Mouse (Mus musculus): ENCODE data around the gene Efcab2. TPM values are rescaled to one million over a fixed set of nuclear protein-coding genes. Genes with fewer than 3 reads are reported as not detected.

Gene Efcab2
- polyA plus RNA-seq, 1 experiment from 2014 or later = 5.5 TPM

DNA sequence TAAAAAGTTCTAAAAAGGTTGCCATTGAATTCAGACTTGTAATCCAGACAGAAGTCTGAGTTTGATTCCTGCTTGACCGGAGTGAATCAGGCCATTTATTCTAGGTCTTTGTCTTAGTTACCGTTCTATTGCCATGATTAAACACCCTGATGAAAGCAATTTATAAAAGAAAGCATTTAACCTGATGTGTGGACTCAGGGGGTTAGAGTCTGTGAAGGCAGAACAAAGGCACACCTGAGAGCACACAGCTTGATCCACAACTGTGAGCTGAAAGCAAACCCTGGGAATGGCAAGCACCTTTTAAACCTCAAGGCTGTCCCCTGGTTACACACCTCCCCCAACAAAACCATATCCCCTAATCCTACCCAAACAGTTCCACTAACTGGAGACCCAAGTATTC lies 90.3 kb downstream of the Efcab2 start:
- 88% methylated on average over 2 of the region's 2 CpGs for WGBS
- DNase-seq (ENCODE audit: low spot score) = no peak
- H3K4me1 ChIP-seq = no peaks in the 10 kb centered on the region
- H3K9me3 ChIP-seq = no peaks in the 10 kb centered on the region
- H3K27me3 ChIP-seq (replicated peaks; ENCODE audit: low read depth, poor library complexity, severe bottlenecking) = no peaks in the 10 kb centered on the region
- H3K4me3 ChIP-seq = no peak overlapping the region
- no peak overlapping the region for H3K27ac ChIP-seq (replicated peaks)
- H3K36me3 ChIP-seq (replicated peaks) = no peaks in the 10 kb centered on the region

DNA sequence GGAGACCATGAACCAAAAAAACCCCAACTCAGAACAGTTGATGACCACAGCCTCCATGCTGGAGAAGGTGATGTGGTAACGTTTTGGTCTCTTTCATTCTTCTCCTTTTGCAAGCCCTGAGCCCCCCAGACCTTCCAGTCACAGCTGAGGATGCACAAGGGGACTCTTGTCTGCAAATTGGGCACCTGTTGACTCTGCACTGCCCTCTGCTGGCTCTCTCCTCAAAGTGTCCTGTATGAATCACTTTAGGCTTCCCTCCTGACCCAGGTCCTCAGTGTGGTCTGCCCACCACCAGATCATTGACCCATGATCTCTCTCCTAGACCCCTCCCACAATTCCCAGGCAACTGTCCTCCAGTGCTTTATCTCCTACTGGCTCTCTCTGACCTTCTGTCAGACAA lies 91.0 kb downstream of the Efcab2 start:
- Histone ChIP-seq H3K4me1 (no peaks in the 10 kb centered on the region), H3K9me3 (no peaks in the 10 kb centered on the region), H3K27ac (replicated peaks) (no peak overlapping the region), H3K4me3 (no peak overlapping the region), H3K27me3 (replicated peaks; ENCODE audit: low read depth, poor library complexity, severe bottlenecking) (no peaks in the 10 kb centered on the region), H3K36me3 (replicated peaks) (no peaks in the 10 kb centered on the region)
- peak; percentile 27 for DNase-seq (ENCODE audit: low spot score)
- 43% methylated on average over 1 of the region's 1 CpGs for WGBS

GRCm38 (mm10) chr1:178506938-178507337 lies 101.1 kb downstream of the Efcab2 start:
- Histone ChIP-seq H3K27me3 (replicated peaks; ENCODE audit: low read depth, poor library complexity, severe bottlenecking) (no peaks in the 10 kb centered on the region), H3K4me3 (no peak overlapping the region), H3K27ac (replicated peaks) (no peak overlapping the region), H3K4me1 (no peaks in the 10 kb centered on the region), H3K9me3 (no peaks in the 10 kb centered on the region), H3K36me3 (replicated peaks) (no peaks in the 10 kb centered on the region)
- 93% methylated on average over 8 of the region's 8 CpGs for whole genome bisulfite sequencing
- no peak for DNase-seq (ENCODE audit: low spot score)

GRCm38 (mm10) chr1:178512323-178513031 lies 106.6 kb downstream of the Efcab2 start:
- H3K36me3 ChIP-seq (replicated peaks) = no peaks in the 10 kb centered on the region
- peaks cover 18% of the 10 kb centered on the region for H3K4me1 ChIP-seq
- no peak overlapping the region; the same call in 1 of the 2 replicates for H3K27ac ChIP-seq (replicated peaks)
- H3K9me3 ChIP-seq = no peaks in the 10 kb centered on the region
- 50% methylated on average over 7 of the region's 7 CpGs for WGBS
- no peaks in the 10 kb centered on the region for H3K27me3 ChIP-seq (replicated peaks; ENCODE audit: low read depth, poor library complexity, severe bottlenecking)
- DNase-seq (ENCODE audit: low spot score) = no peak
- H3K4me3 ChIP-seq = no peak overlapping the region

GRCm38 (mm10) chr1:178513954-178514353 lies 108.1 kb downstream of the Efcab2 start:
- no peaks in the 10 kb centered on the region for H3K36me3 ChIP-seq (replicated peaks)
- peaks cover 22% of the 10 kb centered on the region for H3K4me1 ChIP-seq
- no peaks in the 10 kb centered on the region for H3K9me3 ChIP-seq
- H3K27me3 ChIP-seq (replicated peaks; ENCODE audit: low read depth, poor library complexity, severe bottlenecking) = no peaks in the 10 kb centered on the region
- 42% methylated on average over 7 of the region's 8 CpGs for WGBS
- peak; percentile 48 for DNase-seq (ENCODE audit: low spot score)
- no peak overlapping the region for H3K4me3 ChIP-seq
- 0 out of 2 replicates have a peak overlapping the region, but pooled peaks have one; percentile 19 for H3K27ac ChIP-seq (replicated peaks)

DNA sequence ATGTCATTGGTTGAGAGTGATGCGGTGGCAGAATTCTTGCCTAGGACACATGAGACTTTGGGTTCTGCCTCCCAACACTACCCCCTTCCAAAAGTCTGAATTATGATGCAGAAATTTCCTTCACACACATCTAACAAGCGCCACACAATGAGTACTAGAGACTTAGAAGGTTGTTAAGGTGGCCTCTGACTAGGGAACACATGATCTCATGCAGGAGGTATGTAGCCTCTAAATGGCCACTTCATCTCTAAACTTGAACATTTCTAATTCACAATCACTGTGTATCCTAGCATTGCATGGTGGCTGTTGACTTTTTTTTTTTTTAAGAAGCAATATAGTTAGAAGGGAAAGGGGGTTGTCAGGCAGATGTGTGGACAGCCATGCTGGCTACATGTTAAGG lies 110.0 kb downstream of the Efcab2 start:
- no peak overlapping the region for H3K4me3 ChIP-seq
- no peak for DNase-seq (ENCODE audit: low spot score)
- no peak overlapping the region for H3K27ac ChIP-seq (replicated peaks)
- no peaks in the 10 kb centered on the region for H3K36me3 ChIP-seq (replicated peaks)
- H3K4me1 ChIP-seq = peaks cover 22% of the 10 kb centered on the region
- no peaks in the 10 kb centered on the region for H3K9me3 ChIP-seq
- H3K27me3 ChIP-seq (replicated peaks; ENCODE audit: low read depth, poor library complexity, severe bottlenecking) = no peaks in the 10 kb centered on the region
- 88% methylated on average over 2 of the region's 2 CpGs for WGBS

DNA sequence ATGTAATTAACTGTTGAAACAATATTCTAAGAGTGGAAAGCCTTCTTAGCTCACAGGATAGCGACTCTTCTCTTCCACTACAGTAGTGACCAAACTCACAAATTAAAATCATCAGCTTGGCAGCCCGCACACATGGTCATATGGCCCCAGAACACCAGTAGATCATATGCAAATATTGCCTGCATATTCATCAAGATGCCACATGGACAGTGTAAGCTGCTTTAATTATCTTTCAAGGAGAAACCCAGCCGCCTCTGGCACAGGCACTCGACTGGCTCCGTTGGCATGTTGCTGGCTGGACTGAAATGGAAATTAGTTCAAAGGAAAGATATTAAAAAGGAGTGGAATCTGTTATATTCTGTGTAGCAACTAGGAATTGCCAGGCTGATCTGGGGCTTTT lies 116.5 kb downstream of the Efcab2 start:
- H3K27ac ChIP-seq (replicated peaks) = no peak overlapping the region
- WGBS = 89% methylated on average over 5 of the region's 5 CpGs
- H3K9me3 ChIP-seq = no peaks in the 10 kb centered on the region; the same call in 1 of the 2 replicates
- peaks cover 17% of the 10 kb centered on the region for H3K4me1 ChIP-seq
- 0 out of 2 replicates have a peak, but pooled peaks cover under 1% of the 10 kb centered on the region for H3K27me3 ChIP-seq (replicated peaks; ENCODE audit: low read depth, poor library complexity, severe bottlenecking)
- H3K4me3 ChIP-seq = no peak overlapping the region
- no peaks in the 10 kb centered on the region for H3K36me3 ChIP-seq (replicated peaks)
- no peak for DNase-seq (ENCODE audit: low spot score)

DNA sequence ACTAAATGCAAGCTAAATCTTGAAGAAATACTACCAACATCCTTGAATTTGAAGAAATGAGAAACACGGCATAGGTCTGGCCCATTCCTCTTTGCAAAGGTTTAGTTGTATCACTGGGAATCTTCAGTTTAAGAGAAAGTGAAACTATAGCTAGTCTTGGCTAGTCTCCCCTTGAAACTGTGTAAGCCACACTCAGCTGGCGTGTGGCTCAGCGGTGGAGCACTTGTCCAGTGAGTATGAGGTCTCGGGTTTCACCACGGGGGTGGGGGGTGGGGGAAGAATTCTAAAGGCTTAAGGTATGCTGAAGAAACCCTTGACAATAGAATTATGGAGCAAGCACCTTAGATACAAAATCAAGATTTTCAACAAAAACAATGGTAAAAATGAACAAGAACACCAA lies 117.3 kb downstream of the Efcab2 start:
- Histone ChIP-seq H3K36me3 (replicated peaks) (no peaks in the 10 kb centered on the region), H3K27ac (replicated peaks) (no peak overlapping the region), H3K4me3 (no peak overlapping the region), H3K27me3 (replicated peaks; ENCODE audit: low read depth, poor library complexity, severe bottlenecking) (0 out of 2 replicates have a peak, but pooled peaks cover 8% of the 10 kb centered on the region), H3K4me1 (peaks cover 20% of the 10 kb centered on the region), H3K9me3 (no peaks in the 10 kb centered on the region; the same call in 1 of the 2 replicates)
- 34% methylated on average over 5 of the region's 5 CpGs for WGBS
- DNase-seq (ENCODE audit: low spot score) = peak; percentile 17

DNA sequence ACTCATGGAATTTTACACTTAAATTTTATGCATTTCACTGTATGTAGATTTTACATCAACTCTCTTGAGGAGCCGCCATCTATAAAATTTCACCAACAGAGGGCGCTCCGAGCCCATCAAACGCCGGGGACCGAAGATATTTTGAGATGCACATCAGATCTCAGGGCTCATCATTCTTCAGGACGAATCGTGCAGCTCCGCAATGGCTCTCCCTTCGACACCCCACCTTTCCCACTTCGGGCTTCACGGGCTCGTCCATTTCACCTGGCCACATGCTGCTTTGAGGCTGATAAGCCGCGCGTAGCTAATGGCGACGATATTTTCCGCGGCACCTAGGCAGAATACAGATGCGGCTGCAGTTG lies 121.3 kb downstream of the Efcab2 start:
- Histone ChIP-seq H3K4me1 (peaks cover 57% of the 10 kb centered on the region), H3K36me3 (replicated peaks) (no peaks in the 10 kb centered on the region), H3K27ac (replicated peaks) (peak overlapping the region; percentile 85), H3K9me3 (no peaks in the 10 kb centered on the region; the same call in 1 of the 2 replicates), H3K4me3 (peak overlapping the region; percentile 77), H3K27me3 (replicated peaks; ENCODE audit: low read depth, poor library complexity, severe bottlenecking) (peaks cover 45% of the 10 kb centered on the region)
- peak; percentile 90 for DNase-seq (ENCODE audit: low spot score)
- WGBS = under 1% methylated on average over 21 of the region's 21 CpGs

DNA sequence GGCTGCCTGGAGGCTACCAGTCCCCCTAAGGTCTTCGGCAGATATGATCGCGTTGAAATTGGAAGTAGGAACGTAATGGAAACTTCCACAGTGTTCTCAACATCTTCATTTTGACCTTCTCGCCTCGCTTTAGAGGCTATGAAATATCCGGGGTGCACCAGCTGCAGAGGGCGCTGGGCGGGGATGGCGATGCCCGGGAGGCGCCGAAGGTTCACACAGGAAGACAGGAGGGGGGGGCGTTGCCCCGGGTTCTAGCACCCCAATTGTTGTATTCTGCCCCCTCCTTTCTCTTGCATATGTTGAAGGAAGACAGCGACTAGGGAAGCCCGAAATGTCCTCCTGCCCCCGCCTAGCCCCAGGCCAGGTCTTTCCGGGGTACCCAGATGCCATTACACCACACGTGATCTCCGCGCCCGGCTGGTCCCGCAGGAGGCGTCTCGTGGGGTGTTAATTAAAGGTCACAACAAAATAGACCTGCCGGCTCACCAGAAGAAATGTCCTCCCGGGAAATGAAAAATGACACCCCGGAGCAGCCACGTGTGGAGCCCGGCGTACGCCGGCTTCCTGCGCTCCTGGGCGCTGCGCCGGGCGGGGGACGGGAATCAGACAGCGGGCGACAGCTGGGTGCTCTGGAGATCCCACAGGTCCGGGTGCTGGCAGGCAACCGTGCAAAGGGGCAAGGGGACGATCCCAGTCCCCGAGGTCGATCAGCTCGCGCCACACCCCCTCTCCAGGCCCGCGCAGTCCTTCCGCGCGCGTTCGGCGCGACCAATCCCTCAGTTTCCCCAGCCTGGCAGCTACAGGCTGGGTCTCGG lies 121.9 kb downstream of the Efcab2 start:
- H3K4me3 ChIP-seq = peak overlapping the region; percentile 77
- peaks cover 50% of the 10 kb centered on the region for H3K27me3 ChIP-seq (replicated peaks; ENCODE audit: low read depth, poor library complexity, severe bottlenecking)
- peak; percentile 72 for DNase-seq (ENCODE audit: low spot score)
- no peaks in the 10 kb centered on the region; the same call in 1 of the 2 replicates for H3K9me3 ChIP-seq
- peaks cover 63% of the 10 kb centered on the region for H3K4me1 ChIP-seq
- no peaks in the 10 kb centered on the region for H3K36me3 ChIP-seq (replicated peaks)
- whole genome bisulfite sequencing = under 1% methylated on average over 59 of the region's 59 CpGs
- peak overlapping the region; percentile 85 for H3K27ac ChIP-seq (replicated peaks)

DNA sequence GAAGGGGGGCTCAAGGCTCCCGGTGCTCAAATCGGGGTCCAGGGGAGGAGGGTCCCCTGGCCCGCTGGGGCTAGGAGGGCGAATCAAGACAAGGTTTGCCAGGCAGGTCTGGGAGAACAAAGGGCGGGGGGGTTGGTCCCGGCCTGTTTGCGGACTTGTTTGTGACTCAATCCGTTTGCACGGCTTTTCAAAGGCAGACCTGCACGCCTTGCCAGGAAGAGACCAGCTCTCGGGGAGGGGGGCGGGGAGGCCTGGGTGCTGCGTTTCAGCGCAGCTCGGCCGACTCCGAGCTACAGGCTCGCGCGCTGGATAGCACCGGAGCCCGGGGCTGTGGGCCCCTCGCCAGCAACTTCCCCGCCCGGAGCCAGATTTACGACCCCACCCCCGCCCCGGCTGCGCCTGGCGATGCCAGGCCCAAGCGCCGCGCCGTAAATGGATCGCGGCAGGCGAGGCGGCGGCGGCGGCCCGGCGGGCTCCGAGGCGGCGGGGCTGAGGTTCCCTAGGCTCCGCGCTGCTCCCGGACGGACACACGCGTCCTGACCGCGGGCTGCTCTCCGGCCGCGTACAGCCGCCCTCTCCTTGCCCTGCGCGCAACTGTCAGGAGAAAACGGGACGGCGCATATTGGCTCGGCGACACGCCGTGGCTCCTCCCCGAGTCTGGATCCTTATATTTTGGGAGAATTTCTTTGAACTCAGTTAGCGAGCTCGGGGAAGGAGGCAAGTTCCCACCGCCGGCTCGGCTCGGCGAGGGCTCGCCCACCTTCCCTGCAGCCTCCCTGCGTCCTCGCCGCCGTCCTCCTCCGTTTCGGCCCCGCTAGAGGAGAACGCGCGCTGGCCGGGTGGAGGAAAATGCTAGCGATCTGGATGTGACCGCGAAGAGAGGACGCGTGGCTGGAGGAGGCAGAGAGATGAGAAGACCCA lies 122.8 kb downstream of the Efcab2 start, which contains the start of gene Kif26b:
Kif26b (plus strand) TSS at position 695 of the 921 bp plus-strand sequence.
- DNase-seq (ENCODE audit: low spot score) = peak; percentile 84
- H3K27ac ChIP-seq (replicated peaks) = peak within 1 kb of the TSS; percentile 85
- peak within 1 kb of the TSS; percentile 77 for H3K4me3 ChIP-seq
- H3K9me3 ChIP-seq = no peaks in the 10 kb centered on the region; the same call in 1 of the 2 replicates
- H3K27me3 ChIP-seq (replicated peaks; ENCODE audit: low read depth, poor library complexity, severe bottlenecking) = peaks cover 50% of the 10 kb centered on the region
- under 1% methylated on average over 92 of the region's 92 CpGs for WGBS
- peaks cover 54% of the 10 kb centered on the region for H3K4me1 ChIP-seq
- H3K36me3 ChIP-seq (replicated peaks) = peaks cover 6% of the 10 kb centered on the region; the same call in 1 of the 2 replicates
